Mouse (Mus musculus): ENCODE measurements around the gene Sec24c. TPM values are rescaled to one million over a fixed set of nuclear protein-coding genes. Genes with fewer than 3 reads are reported as not detected.

Gene Sec24c
- total and polyA plus RNA-seq, 3 experiments = 98.2 to 133 (median 106) TPM

DNA sequence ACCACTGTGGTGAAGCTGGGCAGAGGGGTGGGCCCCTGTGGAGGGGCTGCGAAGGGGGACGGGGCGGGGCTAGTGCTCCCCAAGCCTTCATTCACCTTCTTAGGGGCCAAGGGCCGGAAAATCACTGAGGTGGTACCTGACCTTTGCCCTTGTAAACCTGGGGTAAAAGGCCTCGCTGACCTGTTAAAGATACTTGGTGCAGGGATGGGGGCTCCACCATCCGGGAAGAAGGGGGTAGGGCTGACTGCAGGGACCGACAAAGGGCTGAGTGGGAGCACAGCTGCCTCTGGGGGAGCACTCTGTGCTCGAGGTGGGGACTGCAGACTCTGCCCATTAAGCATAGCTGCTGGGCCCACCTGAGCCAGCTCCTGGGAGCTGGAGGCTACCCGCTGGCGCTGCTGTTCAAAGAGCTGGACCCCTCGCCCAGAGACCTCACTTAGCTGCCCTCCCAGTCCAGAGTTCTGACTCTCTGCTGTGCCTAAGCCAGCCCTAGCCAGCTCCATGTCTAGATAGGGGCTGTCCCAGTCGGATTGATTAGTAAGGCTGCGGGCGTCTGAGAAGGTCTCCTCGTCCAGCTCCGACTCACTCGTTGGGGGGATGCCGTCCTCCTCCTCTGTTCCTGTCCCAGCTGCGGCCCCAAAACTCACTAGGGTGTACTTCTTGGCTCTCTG lies 12.3 kb upstream of the Sec24c start:
- TF ChIP-seq CTCF (IDR thresholded peaks at IDR 0.05) (no peak), POLR2A (IDR thresholded peaks at IDR 0.05; ENCODE audit: insufficient read depth, low read depth, low read length) (no peak), EP300 (IDR thresholded peaks at IDR 0.05; ENCODE audit: insufficient read depth, low read depth, low read length) (no peak)
- Histone ChIP-seq H3K9ac (ENCODE audit: low read depth, low read length) (peak overlapping the region; percentile 81), H3K4me3 (peak overlapping the region; percentile 73), H3K79me2 (replicated peaks; ENCODE audit: control insufficient read depth, insufficient read depth, low read length) (no peaks in the 10 kb centered on the region), H3K27me3 (ENCODE audit: control insufficient read depth, insufficient read depth, low read length) (no peaks in the 10 kb centered on the region), H3K27ac (peak overlapping the region; percentile 96), H3K36me3 (ENCODE audit: control insufficient read depth, insufficient read depth, low read length) (no peaks in the 10 kb centered on the region), H3K4me1 (ENCODE audit: control insufficient read depth, insufficient read depth, low read length) (no peaks in the 10 kb centered on the region; the same call in 1 of the 2 replicates)
- WGBS = 20% methylated on average over 19 of the region's 19 CpGs
- intact Hi-C loops (cut with DNase I) = loop anchor here (2.0 kb wide), 1 partner anchor 21 kb away; the partner anchor contains the start of gene Usp54
- DNase-seq = no peak

GRCm38 (mm10) chr14:20662740-20663139 lies 11.4 kb upstream of the Sec24c start:
- Histone ChIP-seq H3K27ac (peak overlapping the region; percentile 96), H3K4me1 (ENCODE audit: control insufficient read depth, insufficient read depth, low read length) (no peaks in the 10 kb centered on the region; the same call in 1 of the 2 replicates), H3K9ac (ENCODE audit: low read depth, low read length) (no peak overlapping the region; the same call in 1 of the 2 replicates), H3K36me3 (ENCODE audit: control insufficient read depth, insufficient read depth, low read length) (no peaks in the 10 kb centered on the region), H3K27me3 (ENCODE audit: control insufficient read depth, insufficient read depth, low read length) (no peaks in the 10 kb centered on the region), H3K79me2 (replicated peaks; ENCODE audit: control insufficient read depth, insufficient read depth, low read length) (no peaks in the 10 kb centered on the region), H3K4me3 (no peak overlapping the region; the same call in 1 of the 2 replicates)
- TF ChIP-seq CTCF (IDR thresholded peaks at IDR 0.05) (no peak), POLR2A (IDR thresholded peaks at IDR 0.05; ENCODE audit: insufficient read depth, low read depth, low read length) (0 out of 2 replicates have a peak, but pooled peaks have one; percentile 24), EP300 (IDR thresholded peaks at IDR 0.05; ENCODE audit: insufficient read depth, low read depth, low read length) (no peak)
- intact Hi-C loops (cut with DNase I) = no loop called here
- WGBS = 64% methylated on average over 3 of the region's 3 CpGs
- DNase-seq = no peak

GRCm38 (mm10) chr14:20663601-20664000 lies 10.5 kb upstream of the Sec24c start:
- WGBS = 31% methylated on average over 2 of the region's 2 CpGs
- Histone ChIP-seq H3K4me1 (ENCODE audit: control insufficient read depth, insufficient read depth, low read length) (no peaks in the 10 kb centered on the region; the same call in 1 of the 2 replicates), H3K79me2 (replicated peaks; ENCODE audit: control insufficient read depth, insufficient read depth, low read length) (no peaks in the 10 kb centered on the region), H3K27ac (peak overlapping the region; percentile 96), H3K27me3 (ENCODE audit: control insufficient read depth, insufficient read depth, low read length) (no peaks in the 10 kb centered on the region), H3K36me3 (ENCODE audit: control insufficient read depth, insufficient read depth, low read length) (no peaks in the 10 kb centered on the region), H3K9ac (ENCODE audit: low read depth, low read length) (no peak overlapping the region), H3K4me3 (peak overlapping the region; percentile 17; the same call in 1 of the 2 replicates)
- TF ChIP-seq CTCF (IDR thresholded peaks at IDR 0.05) = no peak
- TF ChIP-seq EP300 (IDR thresholded peaks at IDR 0.05; ENCODE audit: insufficient read depth, low read depth, low read length) = no peak
- TF ChIP-seq POLR2A (IDR thresholded peaks at IDR 0.05; ENCODE audit: insufficient read depth, low read depth, low read length) = peak; percentile 29; the same call in 1 of the 2 replicates
- no peak for DNase-seq
- intact Hi-C loops (cut with DNase I) = no loop called here

DNA sequence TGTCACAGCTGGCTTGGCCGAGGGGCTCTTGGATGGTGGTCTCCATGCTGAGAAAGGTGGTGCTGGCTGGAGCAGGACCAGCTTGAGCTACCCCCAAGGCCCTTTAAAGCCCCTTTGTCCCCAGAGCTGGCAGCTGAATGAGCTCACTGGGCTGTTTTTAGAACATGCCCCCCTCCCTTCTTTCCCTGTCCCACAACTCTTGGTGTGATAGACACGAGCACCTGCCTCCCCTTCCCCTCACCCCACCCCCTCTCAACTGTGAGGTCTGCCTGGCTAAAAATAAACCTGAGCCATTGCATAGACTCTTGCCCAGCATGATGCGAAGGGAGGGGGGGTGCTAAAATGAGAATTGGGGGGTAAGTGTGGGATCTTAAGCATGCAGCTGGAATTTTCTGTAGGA lies 9.7 kb upstream of the Sec24c start:
- peak overlapping the region; percentile 17 for H3K4me3 ChIP-seq
- TF ChIP-seq CTCF (IDR thresholded peaks at IDR 0.05) = no peak
- no peak for TF ChIP-seq POLR2A (IDR thresholded peaks at IDR 0.05; ENCODE audit: insufficient read depth, low read depth, low read length)
- TF ChIP-seq EP300 (IDR thresholded peaks at IDR 0.05; ENCODE audit: insufficient read depth, low read depth, low read length) = peak; percentile 60; the same call in 1 of the 2 replicates
- H3K4me1 ChIP-seq (ENCODE audit: control insufficient read depth, insufficient read depth, low read length) = no peaks in the 10 kb centered on the region; the same call in 1 of the 2 replicates
- no peaks in the 10 kb centered on the region for H3K27me3 ChIP-seq (ENCODE audit: control insufficient read depth, insufficient read depth, low read length)
- no peak for DNase-seq
- peak overlapping the region; percentile 96 for H3K27ac ChIP-seq
- H3K79me2 ChIP-seq (replicated peaks; ENCODE audit: control insufficient read depth, insufficient read depth, low read length) = no peaks in the 10 kb centered on the region
- intact Hi-C loops (cut with DNase I) = no loop called here
- peak overlapping the region; percentile 36 for H3K9ac ChIP-seq (ENCODE audit: low read depth, low read length)
- H3K36me3 ChIP-seq (ENCODE audit: control insufficient read depth, insufficient read depth, low read length) = no peaks in the 10 kb centered on the region; the same call in 1 of the 2 replicates
- 40% methylated on average over 3 of the region's 3 CpGs for WGBS

DNA sequence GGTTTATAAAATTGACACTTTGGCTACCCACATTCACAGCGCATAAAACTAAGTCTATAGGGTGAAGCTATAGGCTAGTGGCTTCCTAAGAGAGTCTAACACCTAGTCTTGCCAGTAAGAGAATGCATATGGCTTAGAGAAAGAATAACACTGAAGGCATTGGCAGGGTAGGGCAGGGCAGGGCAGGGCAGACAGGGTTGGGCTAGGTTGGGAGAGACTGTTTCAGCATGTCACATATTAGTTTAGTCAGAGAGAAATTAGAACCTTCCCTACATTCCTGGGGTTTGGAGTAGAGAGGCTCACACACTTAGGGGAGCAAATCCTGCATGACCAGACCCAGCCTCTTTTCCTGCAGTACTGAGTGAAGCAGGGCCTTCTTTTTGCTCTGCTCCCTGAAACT lies 6.6 kb upstream of the Sec24c start:
- Histone ChIP-seq H3K9ac (ENCODE audit: low read depth, low read length) (peak overlapping the region; percentile 90), H3K79me2 (replicated peaks; ENCODE audit: control insufficient read depth, insufficient read depth, low read length) (no peaks in the 10 kb centered on the region), H3K4me3 (peak overlapping the region; percentile 51), H3K4me1 (ENCODE audit: control insufficient read depth, insufficient read depth, low read length) (no peaks in the 10 kb centered on the region; the same call in 1 of the 2 replicates), H3K27me3 (ENCODE audit: control insufficient read depth, insufficient read depth, low read length) (no peaks in the 10 kb centered on the region), H3K27ac (peak overlapping the region; percentile 96), H3K36me3 (ENCODE audit: control insufficient read depth, insufficient read depth, low read length) (no peaks in the 10 kb centered on the region; the same call in 1 of the 2 replicates)
- intact Hi-C loops (cut with DNase I) = no loop called here
- no peak for TF ChIP-seq POLR2A (IDR thresholded peaks at IDR 0.05; ENCODE audit: insufficient read depth, low read depth, low read length)
- no peak for TF ChIP-seq CTCF (IDR thresholded peaks at IDR 0.05)
- TF ChIP-seq EP300 (IDR thresholded peaks at IDR 0.05; ENCODE audit: insufficient read depth, low read depth, low read length) = no peak
- WGBS = 67% methylated on average over 1 of the region's 1 CpGs
- DNase-seq = no peak
